Mouse (Mus musculus) monocyte, adult 5-6 weeks (primary cell): ENCODE measurements around the gene Slc18b1. TPM values are rescaled to one million over a fixed set of nuclear protein-coding genes. Genes with fewer than 3 reads are reported as not detected.

ENCODE experiments used
- ATAC-seq: fragments of 153-309, 156-312 bp; replicated peaks from 2 replicates; pipeline ENCODE4 v1.8.0; 2017; ENCODE audit warnings: mild to moderate bottlenecking; ENCODE audit not compliant: low TSS enrichment, insufficient number of reproducible peaks, severe bottlenecking, poor library complexity, low FRiP score
- total RNA-seq: library from RNA; stranded (forward); fragments of 200-1000, 200-491, 200-594 nt; gene quantifications from 3 replicates; pipeline ENCODE4 v1.2.3, GENCODE M21; 2017

Gene Slc18b1
- total RNA-seq, 1 experiment from 2014 or later, result not detected

GRCm38 (mm10) chr10:23864362-23865312, 67.9 kb downstream of the Slc18b1 start:
- no peak for ATAC-seq

Other genes starting within 250 kb of the Slc18b1 start
- 937 to 1,684 TPM (median 1,621 TPM) in 3 replicates for gene Rps12, start 9.7 kb upstream of the Slc18b1 start, total RNA-seq
- 8.6 to 16.8 TPM (median 14.7 TPM) in 3 replicates for gene Vnn3, start 54.5 kb downstream of the Slc18b1 start, total RNA-seq
- gene Vnn1, start 97.7 kb downstream of the Slc18b1 start, total RNA-seq, result not detected in 3 replicates
- gene Taar1, start 123.4 kb downstream of the Slc18b1 start, total RNA-seq, result not detected in 3 replicates
- gene Taar2, start 141.6 kb downstream of the Slc18b1 start, total RNA-seq, result not detected in 3 replicates
- gene Taar3, start 152.6 kb downstream of the Slc18b1 start, total RNA-seq, result not detected in 3 replicates
- not detected in 3 replicates for gene Taar4, start 163.5 kb downstream of the Slc18b1 start, total RNA-seq
- not detected in 3 replicates for gene Taar5, start 173.7 kb downstream of the Slc18b1 start, total RNA-seq
- not detected in 3 replicates for gene Taar6, start 188.7 kb downstream of the Slc18b1 start, total RNA-seq
- not detected in 3 replicates for gene Taar7a, start 196.5 kb downstream of the Slc18b1 start, total RNA-seq
- not detected in 3 replicates for gene Taar7b, start 203.0 kb downstream of the Slc18b1 start, total RNA-seq
- not detected in 3 replicates for gene Taar7d, start 230.2 kb downstream of the Slc18b1 start, total RNA-seq
- gene Taar7e, start 240.6 kb downstream of the Slc18b1 start, total RNA-seq, result not detected in 3 replicates